Mouse (Mus musculus) hindbrain, embryonic 12.5 days (tissue): Measurements from ENCODE around the gene Scand1. TPM values are rescaled to one million over a fixed set of nuclear protein-coding genes. Genes with fewer than 3 reads are reported as not detected.

ENCODE experiments used
- ATAC-seq: fragments of 200-750 bp; cut with Nextera tagmentation; 2 replicates; pipeline ENCODE4 v1.8.0; 2017; ENCODE audit warnings: moderate TSS enrichment; ENCODE audit not compliant: low FRiP score
- H3K27ac ChIP-seq: fragments of 300-500 bp; sonication (generic); 2 replicates; pipeline ENCODE4 v1.5.1; 2016; ENCODE audit warnings: mild to moderate bottlenecking
- H3K27me3 ChIP-seq: fragments of 300-500 bp; sonication (generic); 2 replicates; pipeline ENCODE4 v1.6.1; 2016; ENCODE audit warnings: mild to moderate bottlenecking
- H3K36me3 ChIP-seq: fragments of 300-500 bp; sonication (generic); 2 replicates; pipeline ENCODE4 v1.6.1; 2016; ENCODE audit warnings: mild to moderate bottlenecking
- H3K4me1 ChIP-seq: fragments of 300-500 bp; sonication (generic); 2 replicates; pipeline ENCODE4 v1.6.1; 2016
- H3K4me2 ChIP-seq: fragments of 300-500 bp; sonication (generic); replicated peaks from 2 replicates; pipeline ENCODE4 v1.6.1; 2016; ENCODE audit warnings: mild to moderate bottlenecking
- H3K4me3 ChIP-seq: fragments of 300-500 bp; sonication (generic); 2 replicates; pipeline ENCODE4 v1.5.1; 2016; ENCODE audit warnings: mild to moderate bottlenecking
- H3K9ac ChIP-seq: fragments of 300-500 bp; sonication (generic); 2 replicates; pipeline ENCODE4 v1.6.1; 2016; ENCODE audit warnings: mild to moderate bottlenecking, moderate library complexity
- H3K9me3 ChIP-seq: fragments of 300-500 bp; sonication (generic); replicated peaks from 2 replicates; pipeline ENCODE4 v1.6.1; 2016; ENCODE audit warnings: mild to moderate bottlenecking
- WGBS: fragments of 180-500 bp; shearing (Covaris S2); methylation state at CpG from one replicate; pipeline ENCODE4 v1.1.7; 2016; 5-methylcytosine and 5-hydroxymethylcytosine counted together
- polyA plus RNA-seq: library from polyadenylated mRNA; unstranded; fragments of >200 nt; fragmentation: Nextera tagmentation; extraction: Ambion mirVana; gene quantifications from 2 replicates; pipeline ENCODE4 v1.2.1, GENCODE M21; 2016

Gene Scand1
- 121 and 126 TPM in 2 replicates for polyA plus RNA-seq

DNA sequence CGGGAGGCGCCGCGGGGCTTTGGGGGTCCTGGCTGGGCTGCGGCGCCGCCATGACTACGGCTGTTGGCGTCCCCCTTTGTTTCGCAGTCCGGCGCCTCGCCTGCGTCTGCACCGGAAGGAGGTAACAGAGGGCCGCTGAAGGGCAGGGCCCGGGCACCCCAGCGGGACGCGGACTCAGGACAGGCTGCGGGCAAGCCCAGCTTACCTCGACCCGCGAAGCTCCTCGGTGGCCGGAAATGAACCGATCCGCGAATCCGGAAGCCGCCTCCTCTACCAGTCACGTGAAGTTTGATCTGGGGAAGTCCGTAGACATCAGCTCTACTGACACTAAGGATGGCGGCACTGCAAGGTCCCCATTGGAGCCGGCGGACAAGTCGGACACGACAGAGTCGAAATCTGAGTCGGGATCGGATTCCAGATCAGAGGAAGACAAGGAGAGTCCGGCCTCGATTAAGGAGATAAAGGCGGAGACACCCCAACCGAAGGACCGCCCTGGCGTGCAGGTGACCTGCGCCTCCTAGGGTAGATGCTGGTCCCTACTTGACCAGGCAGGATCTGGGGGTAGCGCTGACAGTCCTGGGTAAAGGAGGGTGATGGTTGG, at the start of gene Scand1, which contains the start of gene Cnbd2:
TSS of gene Scand1 (minus strand) at position 408 of the 601 bp plus-strand sequence.
TSS of gene Cnbd2 (plus strand) at position 3 of the 601 bp plus-strand sequence.
- H3K36me3 ChIP-seq = peaks cover 11% of the 10 kb centered on the region; the same call in 1 of the 2 replicates
- peaks cover 13% of the 10 kb centered on the region; the same call in 1 of the 2 replicates for H3K4me1 ChIP-seq
- peak within 1 kb of the TSS; percentile 98 for H3K27ac ChIP-seq
- H3K9me3 ChIP-seq = no peaks in the 10 kb centered on the region
- under 1% methylated on average over 49 of the region's 49 CpGs for WGBS
- ATAC-seq = peak; percentile 93
- peak within 1 kb of the TSS; percentile 74 for H3K4me2 ChIP-seq
- no peaks in the 10 kb centered on the region for H3K27me3 ChIP-seq
- H3K9ac ChIP-seq = peak within 1 kb of the TSS; percentile 95
- peak within 1 kb of the TSS; percentile 95 for H3K4me3 ChIP-seq

DNA sequence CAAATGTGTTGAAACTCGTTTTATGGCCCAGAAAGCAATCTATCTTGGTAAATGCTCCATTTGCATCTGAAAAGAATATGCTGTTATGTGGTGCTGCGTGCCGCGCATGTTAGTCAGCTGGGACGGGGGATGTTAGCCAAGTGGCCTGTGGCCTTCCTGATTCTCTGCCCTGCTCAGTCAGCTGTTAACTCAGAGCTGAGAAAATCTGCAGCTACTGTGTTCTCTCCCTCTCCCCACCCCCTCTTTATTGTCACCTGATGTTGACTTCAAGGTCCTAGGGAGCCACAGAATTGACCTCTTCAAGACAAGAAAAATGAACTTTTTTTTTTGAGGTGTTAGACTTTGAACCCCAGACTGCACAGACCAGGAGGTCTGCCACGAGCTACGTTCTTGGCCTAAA, 43.5 kb upstream of the Scand1 start:
- H3K36me3 ChIP-seq = no peaks in the 10 kb centered on the region
- no peaks in the 10 kb centered on the region for H3K9me3 ChIP-seq
- no peak overlapping the region for H3K9ac ChIP-seq
- no peak overlapping the region for H3K4me2 ChIP-seq
- H3K4me3 ChIP-seq = no peak overlapping the region
- ATAC-seq = no peak
- H3K27ac ChIP-seq = 0 out of 2 replicates have a peak overlapping the region, but pooled peaks have one; percentile 3
- no peaks in the 10 kb centered on the region for H3K27me3 ChIP-seq
- H3K4me1 ChIP-seq = peaks cover 8% of the 10 kb centered on the region; the same call in 1 of the 2 replicates
- 52% methylated on average over 7 of the region's 7 CpGs for WGBS

DNA sequence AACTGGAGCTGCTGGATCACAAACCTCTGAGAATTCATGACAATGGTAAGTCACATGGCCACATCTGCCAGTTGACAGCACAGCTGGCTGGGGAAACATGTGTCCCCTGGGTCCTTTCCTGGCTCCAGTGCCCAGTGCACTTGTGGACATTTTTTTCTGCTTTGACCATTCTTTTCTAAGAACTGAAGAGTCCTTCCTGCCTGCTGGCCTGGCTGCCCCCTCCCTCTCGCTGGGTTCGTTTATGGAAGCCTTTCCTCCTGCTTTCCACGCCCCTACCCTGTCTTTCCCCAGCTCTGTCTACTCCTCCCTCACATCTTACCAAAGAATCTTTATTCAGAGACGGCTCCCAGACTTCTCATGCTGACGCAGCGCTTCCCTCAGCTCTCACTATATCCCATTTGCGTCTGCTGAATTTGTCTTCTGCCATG, 40.8 kb upstream of the Scand1 start:
- Histone ChIP-seq H3K4me3 (no peak overlapping the region), H3K27me3 (no peaks in the 10 kb centered on the region), H3K9ac (no peak overlapping the region), H3K4me2 (no peak overlapping the region), H3K9me3 (no peaks in the 10 kb centered on the region), H3K4me1 (peaks cover 8% of the 10 kb centered on the region; the same call in 1 of the 2 replicates), H3K36me3 (no peaks in the 10 kb centered on the region), H3K27ac (no peak overlapping the region)
- ATAC-seq = no peak
- 47% methylated on average over 7 of the region's 7 CpGs for WGBS

DNA sequence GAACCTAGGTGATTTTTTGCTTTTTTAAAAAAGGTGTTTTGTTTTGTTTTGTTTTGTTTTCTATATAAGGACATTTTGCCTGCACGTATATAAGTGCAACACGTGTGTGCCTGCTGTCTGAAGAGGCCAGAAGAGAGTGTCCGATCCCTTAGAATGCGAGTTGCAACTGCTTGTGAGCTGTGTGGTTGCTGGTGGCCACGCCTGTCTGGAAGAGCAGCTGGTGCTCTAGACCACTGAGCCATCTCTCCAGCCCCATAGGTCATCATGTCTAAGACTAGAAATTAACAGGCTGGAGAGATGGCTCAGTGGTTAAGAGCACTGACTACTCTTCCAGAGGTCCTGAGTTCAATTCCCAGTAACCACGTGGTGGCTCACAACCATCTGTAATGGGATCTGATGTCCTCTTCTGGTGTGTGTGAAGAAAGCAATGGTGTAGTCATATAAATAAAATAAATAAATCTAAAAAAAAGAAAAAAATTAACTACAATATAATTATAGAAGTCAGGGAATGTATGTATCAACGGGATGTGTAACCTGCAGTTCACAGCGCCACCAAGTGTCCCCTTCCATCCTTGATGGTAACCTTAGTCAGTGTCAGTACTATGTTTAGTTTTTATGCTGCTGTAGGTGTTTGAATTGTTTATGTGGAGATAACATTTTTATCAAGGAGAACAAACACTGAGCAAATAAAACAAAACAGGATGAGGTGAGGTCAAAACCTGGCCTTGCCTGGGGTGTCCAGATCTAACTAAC, 40.1 kb upstream of the Scand1 start:
- 80% methylated on average over 8 of the region's 8 CpGs for WGBS
- no peaks in the 10 kb centered on the region for H3K27me3 ChIP-seq

DNA sequence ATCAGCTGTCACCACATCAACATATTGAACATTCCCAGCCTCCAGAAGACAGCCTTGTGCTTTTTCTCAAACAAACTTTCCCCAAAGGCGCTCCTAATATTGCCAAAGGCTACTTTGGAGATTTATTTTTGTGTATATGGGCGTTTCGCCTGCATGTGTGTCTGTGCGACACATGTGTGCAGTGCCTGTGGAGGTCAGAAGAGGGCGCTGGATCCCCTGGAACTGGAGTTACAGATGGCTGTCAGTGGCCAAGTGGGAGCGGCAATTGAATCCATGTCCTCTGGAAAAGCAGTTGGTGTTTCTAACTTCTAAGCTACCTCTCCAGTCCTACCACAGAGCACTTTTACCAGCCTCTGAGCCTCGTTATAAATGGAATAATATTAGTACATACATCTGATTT, 38.7 kb upstream of the Scand1 start:
- Histone ChIP-seq H3K27me3 (no peaks in the 10 kb centered on the region), H3K36me3 (no peaks in the 10 kb centered on the region), H3K9ac (no peak overlapping the region), H3K9me3 (no peaks in the 10 kb centered on the region), H3K4me3 (no peak overlapping the region), H3K27ac (no peak overlapping the region), H3K4me1 (peaks cover 8% of the 10 kb centered on the region; the same call in 1 of the 2 replicates), H3K4me2 (no peak overlapping the region)
- no peak for ATAC-seq
- WGBS = 83% methylated on average over 7 of the region's 7 CpGs

More for the DNA sequence above, 40.1 kb upstream of the Scand1 start:
- no peak overlapping the region for H3K9ac ChIP-seq
- H3K9me3 ChIP-seq = no peaks in the 10 kb centered on the region
- H3K4me3 ChIP-seq = no peak overlapping the region
- H3K4me1 ChIP-seq = peaks cover 8% of the 10 kb centered on the region; the same call in 1 of the 2 replicates
- no peak for ATAC-seq
- H3K27ac ChIP-seq = no peak overlapping the region
- H3K4me2 ChIP-seq = no peak overlapping the region
- no peaks in the 10 kb centered on the region for H3K36me3 ChIP-seq

DNA sequence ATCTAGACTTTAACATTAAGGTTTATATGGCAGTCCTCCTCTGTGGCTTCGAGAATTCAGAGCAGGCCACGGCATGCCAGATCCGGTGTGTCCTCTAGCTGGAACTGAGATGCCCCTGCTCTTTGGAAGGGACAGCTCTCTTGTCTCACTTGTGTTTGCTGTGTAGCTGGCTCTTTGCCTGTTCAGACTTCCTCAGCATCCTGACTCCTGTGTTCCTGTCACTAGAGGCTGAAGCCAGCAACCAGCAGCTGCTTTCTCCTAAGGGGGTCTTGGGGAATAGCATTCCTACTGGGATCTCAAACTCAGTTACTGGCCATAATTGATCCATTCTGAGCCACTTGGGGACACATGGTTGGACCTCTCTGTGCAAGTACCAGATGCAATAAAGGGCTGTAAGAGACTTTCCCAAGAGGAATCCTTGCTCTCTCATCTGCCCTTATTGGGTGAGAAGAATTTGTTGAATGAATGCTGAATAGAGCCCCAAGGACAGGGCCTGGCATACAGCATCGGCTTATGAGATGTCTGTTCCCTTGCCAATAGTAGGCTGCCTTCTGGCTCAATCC, 36.9 kb upstream of the Scand1 start:
- Histone ChIP-seq H3K27ac (no peak overlapping the region), H3K9me3 (no peaks in the 10 kb centered on the region), H3K9ac (no peak overlapping the region), H3K27me3 (no peaks in the 10 kb centered on the region), H3K4me3 (no peak overlapping the region), H3K4me1 (peaks cover 5% of the 10 kb centered on the region; the same call in 1 of the 2 replicates), H3K4me2 (no peak overlapping the region), H3K36me3 (no peaks in the 10 kb centered on the region)
- 89% methylated on average over 4 of the region's 4 CpGs for WGBS
- ATAC-seq = no peak

DNA sequence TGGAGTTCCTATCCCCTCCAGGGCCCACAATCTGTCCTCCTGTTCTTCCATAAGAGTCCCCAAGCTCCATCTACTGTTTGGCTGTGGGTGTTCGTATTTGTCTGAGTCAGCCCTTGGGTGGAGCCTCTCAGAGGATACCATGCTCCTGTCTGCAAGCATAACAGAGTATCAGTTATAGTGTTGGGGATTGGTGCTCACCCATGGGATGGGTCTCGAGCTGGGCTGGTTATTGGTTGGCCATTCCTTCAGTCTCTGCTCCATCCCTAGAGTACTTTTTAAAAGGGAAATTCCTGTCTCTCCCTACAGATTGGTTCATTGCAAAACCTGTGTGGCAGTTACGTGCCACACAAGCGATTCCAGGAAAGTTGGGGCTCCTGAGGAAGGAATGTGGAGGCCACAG, 36.3 kb upstream of the Scand1 start:
- no peak overlapping the region for H3K4me3 ChIP-seq
- peaks cover 5% of the 10 kb centered on the region; the same call in 1 of the 2 replicates for H3K4me1 ChIP-seq
- H3K36me3 ChIP-seq = no peaks in the 10 kb centered on the region
- H3K4me2 ChIP-seq = no peak overlapping the region
- H3K27me3 ChIP-seq = no peaks in the 10 kb centered on the region
- no peaks in the 10 kb centered on the region for H3K9me3 ChIP-seq
- no peak for ATAC-seq
- no peak overlapping the region for H3K9ac ChIP-seq
- 86% methylated on average over 4 of the region's 4 CpGs for WGBS
- H3K27ac ChIP-seq = no peak overlapping the region

DNA sequence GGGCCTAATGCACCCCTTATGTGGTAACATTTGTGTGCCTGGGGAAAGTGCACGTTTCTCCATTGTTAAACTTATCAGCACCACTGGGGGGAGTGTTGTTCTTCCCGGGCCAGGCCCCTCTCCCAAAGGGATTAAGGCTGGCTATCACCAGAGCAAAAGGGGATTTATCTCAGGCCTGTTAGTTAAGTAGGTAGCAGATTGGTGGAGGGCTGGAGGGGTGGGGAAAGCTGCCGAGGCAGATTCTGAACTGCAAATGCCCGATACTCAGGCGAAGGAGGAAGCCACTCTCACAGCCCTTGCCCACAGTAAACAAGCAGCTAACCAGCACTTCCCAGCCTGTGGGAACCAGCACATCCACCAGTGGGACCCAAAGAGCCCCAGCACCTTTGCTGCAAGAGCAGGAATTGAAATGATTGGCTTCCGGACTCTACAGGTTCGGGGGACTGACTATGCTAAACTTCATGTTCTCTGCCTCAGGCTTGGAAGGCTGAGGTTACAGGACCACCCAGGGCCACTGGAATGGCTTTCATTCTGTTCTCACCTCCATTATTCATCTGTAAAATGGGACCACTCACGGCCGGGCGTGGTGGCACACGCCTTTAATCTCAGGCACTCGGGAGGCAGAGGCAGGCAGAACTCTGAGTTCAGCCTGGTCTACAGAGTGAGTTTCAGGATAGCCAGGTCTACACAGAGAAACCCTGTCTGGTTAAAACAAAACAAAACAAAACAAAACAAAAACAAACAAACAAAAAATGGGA, 32.5 kb upstream of the Scand1 start:
- Histone ChIP-seq H3K4me2 (no peak overlapping the region), H3K9ac (no peak overlapping the region), H3K27me3 (no peaks in the 10 kb centered on the region), H3K36me3 (no peaks in the 10 kb centered on the region), H3K9me3 (no peaks in the 10 kb centered on the region), H3K4me3 (no peak overlapping the region), H3K4me1 (no peaks in the 10 kb centered on the region), H3K27ac (no peak overlapping the region)
- ATAC-seq = no peak
- WGBS = 59% methylated on average over 12 of the region's 12 CpGs

DNA sequence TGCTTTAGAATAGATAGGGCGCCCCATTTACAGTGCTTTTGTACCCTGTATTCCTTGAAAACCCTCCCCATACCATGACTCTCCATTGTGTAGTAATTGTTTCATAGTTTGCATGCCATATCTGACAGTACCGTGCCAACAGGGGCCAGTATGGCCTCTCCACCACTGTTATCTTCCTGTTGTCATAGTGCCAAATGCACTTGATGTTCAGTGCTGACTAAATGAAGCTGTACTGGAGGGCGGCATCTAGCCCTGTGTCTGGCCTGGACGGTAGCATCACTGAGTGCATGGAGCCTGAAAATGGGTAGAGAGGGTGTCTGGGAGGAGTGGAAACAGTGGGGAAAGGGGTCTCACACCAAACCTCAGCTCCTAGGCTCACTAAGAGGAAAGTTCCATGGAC, 27.6 kb upstream of the Scand1 start:
- H3K9me3 ChIP-seq = no peaks in the 10 kb centered on the region
- H3K9ac ChIP-seq = no peak overlapping the region
- WGBS = 94% methylated on average over 4 of the region's 4 CpGs

DNA sequence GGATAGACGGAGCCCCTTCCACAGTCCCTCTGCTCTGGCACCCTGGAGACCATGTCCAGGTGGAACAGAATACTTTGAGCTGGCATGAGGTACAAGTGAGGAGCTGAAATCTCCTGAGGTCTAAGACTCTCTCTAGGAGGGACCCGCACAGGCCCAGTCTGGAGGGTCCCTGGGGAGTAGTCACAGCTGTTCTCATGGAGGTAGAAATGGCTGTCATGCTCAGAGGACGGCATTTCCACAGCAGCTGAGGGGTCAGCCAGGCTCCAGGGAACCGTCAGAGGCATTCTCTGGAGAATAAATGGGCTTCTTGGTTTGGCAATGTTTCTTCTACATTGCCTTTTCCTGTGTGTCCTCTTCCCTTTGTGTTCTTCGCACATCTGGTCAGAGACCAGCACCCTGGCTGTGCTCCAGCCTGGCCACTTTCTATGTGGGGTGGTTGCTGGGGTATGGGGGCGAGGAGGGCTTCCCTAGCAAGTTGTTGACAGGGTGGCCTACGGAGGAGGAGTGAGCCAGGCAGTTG, 19.0 kb upstream of the Scand1 start:
- Histone ChIP-seq H3K4me3 (no peak overlapping the region), H3K36me3 (no peaks in the 10 kb centered on the region), H3K4me2 (no peak overlapping the region), H3K27me3 (no peaks in the 10 kb centered on the region), H3K9me3 (no peaks in the 10 kb centered on the region), H3K9ac (no peak overlapping the region), H3K4me1 (no peaks in the 10 kb centered on the region), H3K27ac (no peak overlapping the region)
- no peak for ATAC-seq
- 82% methylated on average over 7 of the region's 7 CpGs for WGBS

More for the DNA sequence above, 27.6 kb upstream of the Scand1 start:
- Histone ChIP-seq H3K27me3 (no peaks in the 10 kb centered on the region), H3K36me3 (no peaks in the 10 kb centered on the region), H3K27ac (no peak overlapping the region), H3K4me3 (no peak overlapping the region), H3K4me1 (no peaks in the 10 kb centered on the region), H3K4me2 (no peak overlapping the region)
- no peak for ATAC-seq

DNA sequence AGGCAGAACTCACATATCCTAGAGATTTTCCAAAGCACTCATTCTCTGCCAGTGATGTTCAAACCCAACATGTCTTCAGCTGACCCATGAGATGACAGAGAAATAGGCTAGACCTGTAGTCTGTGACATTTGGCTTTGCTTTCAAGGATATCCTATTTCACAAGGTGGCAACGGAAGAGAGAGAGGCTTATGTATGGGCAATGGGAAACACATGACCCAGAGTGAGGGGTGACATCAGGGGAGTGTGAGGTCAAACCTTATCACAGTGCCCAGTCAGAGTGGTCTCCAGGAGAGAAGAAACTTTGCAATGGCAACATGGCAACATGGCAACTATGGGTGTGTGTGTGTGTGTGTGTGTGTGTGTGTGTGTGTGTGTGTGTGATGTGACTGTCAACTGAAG, 18.2 kb upstream of the Scand1 start:
- no peaks in the 10 kb centered on the region for H3K36me3 ChIP-seq
- H3K4me2 ChIP-seq = no peak overlapping the region
- no peak overlapping the region for H3K4me3 ChIP-seq
- 68% methylated on average over 1 of the region's 1 CpGs for WGBS
- H3K27me3 ChIP-seq = no peaks in the 10 kb centered on the region
- H3K27ac ChIP-seq = no peak overlapping the region
- H3K4me1 ChIP-seq = no peaks in the 10 kb centered on the region
- no peak overlapping the region for H3K9ac ChIP-seq
- no peak for ATAC-seq
- no peaks in the 10 kb centered on the region for H3K9me3 ChIP-seq

DNA sequence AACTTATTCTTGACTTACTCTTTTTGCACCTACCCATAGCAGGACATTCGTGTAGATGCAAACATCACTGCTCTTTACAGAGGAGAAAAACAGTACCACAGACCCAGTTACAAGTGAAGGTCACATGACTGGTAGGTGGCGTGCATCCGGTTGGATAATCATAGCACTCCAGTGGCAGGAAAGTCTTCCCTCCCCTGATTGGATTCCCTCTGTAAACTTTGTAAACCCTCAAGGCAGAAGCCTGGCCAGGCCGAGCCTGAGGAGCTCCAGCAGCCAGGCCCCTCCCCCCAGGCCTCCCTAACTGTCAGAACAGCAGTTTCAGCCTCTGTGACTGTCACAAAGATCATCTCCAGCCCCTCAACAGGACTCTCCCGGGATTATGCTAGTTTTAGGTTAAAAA, 12.2 kb upstream of the Scand1 start:
- Histone ChIP-seq H3K36me3 (0 out of 2 replicates have a peak, but pooled peaks cover 5% of the 10 kb centered on the region), H3K27ac (no peak overlapping the region), H3K9ac (no peak overlapping the region), H3K9me3 (no peaks in the 10 kb centered on the region), H3K27me3 (no peaks in the 10 kb centered on the region), H3K4me1 (no peaks in the 10 kb centered on the region), H3K4me3 (no peak overlapping the region), H3K4me2 (no peak overlapping the region)
- 51% methylated on average over 5 of the region's 5 CpGs for WGBS
- ATAC-seq = no peak
